Mouse (Mus musculus) adrenal gland, postnatal 4 days (tissue): ENCODE results near the gene Efr3b. TPM values are rescaled to one million over a fixed set of nuclear protein-coding genes. Genes with fewer than 3 reads are reported as not detected.
"Not testable (repeated sequence)": the region's sequence is repeated elsewhere in the genome, so short reads cannot be mapped to it uniquely, and the experiment has no call there.

Source experiments
- DNase-seq, 2 experiments: peaks; one replicate each; pipeline ENCODE4 v3.0.0; 2021 to 2022; ENCODE audit warnings: low spot score in 2 of 2, mixed read lengths in 2 of 2
- total RNA-seq, 2 experiments: library from RNA; stranded (reverse); gene quantifications; 2 replicates each; pipeline ENCODE4 v1.2.3; 2021

Gene Efr3b
- total RNA-seq, 2 experiments from 2014 or later, result 4.5 to 5.6 TPM

- DNase-seq, result no peak
These were observed 55.0 kb downstream of the Efr3b start for GRCm38 (mm10) chr12:3983736-3984135.

GRCm38 (mm10) chr12:3982257-3982656, 56.5 kb downstream of the Efr3b start:
- DNase-seq, result no peak

DNA sequence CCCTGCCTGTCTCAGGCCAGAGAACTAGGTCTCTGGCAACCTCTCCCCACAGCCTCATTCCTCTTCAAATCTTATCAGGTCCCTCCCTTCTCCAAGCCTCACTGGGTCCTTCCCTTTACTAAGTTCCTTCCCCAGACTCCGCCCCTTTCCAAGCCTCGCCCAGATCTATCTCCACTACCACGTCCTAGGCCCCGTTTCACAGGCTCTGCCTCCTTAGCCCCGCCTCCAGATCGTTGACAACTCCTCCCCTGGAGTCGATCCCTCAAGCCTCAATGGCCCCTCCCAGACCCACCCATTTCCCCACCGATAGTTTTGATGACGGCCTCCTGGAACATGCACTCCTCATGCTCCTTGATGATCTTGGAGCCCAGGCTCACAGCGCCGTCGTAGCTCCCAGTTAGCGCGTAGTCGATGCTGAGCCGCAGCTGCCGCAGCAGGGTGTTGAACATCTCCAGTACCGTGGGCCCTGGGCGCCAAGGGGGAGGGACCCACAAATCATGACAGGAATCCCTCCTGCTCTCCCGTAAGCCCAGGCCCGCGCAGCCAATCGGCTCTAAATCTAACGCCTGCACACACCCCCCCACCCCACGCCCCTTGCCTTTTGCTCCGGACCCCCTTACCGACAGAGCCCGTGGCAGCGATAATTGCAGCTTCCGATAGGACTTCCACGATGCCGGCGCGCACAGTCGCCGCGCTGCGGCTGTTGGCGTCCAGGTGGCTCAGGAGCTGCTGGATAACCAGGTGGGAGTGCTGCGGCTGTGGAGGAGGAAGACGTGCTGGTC, 57.2 kb downstream of the Efr3b start:
- peak in 1 of 2 experiments; percentile 53 for DNase-seq

DNA sequence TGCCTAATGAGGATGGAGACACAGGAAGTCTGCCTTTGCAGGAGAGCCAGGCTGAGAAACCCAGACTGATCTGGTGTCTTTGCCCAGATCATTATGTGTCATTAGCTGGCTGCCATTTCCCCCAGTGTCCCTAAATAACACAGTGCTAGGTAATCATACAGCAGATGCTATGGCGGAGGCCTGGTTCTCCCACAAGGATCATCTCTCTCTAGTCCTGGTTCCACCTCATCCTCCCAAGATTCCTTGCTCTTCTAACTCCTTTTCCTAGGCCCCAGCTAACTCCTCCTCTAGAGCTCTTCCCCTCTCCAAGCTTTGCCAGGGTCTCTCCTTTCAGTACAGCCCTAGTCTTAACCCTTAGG, 57.7 kb downstream of the Efr3b start:
- no peak for DNase-seq

- not testable (repeated sequence) for DNase-seq
These were observed 65.5 kb downstream of the Efr3b start for GRCm38 (mm10) chr12:3973169-3973568.

DNA sequence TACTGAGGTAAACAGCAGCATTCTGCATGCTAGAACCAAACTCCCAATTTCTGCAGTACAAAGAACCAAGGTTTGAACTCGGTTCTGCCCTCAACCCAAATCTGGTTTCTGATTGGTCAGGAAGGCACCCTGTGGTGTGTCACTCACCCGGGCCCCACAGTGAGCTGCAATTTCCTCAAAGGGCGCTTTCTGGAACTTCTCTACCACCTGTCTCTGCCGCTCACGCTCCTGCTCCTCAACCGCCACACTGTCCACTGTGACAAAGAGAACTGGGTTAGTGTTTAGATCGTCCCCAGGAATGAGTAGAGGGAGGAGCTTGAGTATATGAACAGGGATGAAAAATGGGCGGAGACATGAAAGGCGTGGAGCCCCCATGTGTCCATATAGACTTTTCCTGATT, 70.3 kb downstream of the Efr3b start:
- DNase-seq, result no peak

GRCm38 (mm10) chr12:3967196-3967595, 71.5 kb downstream of the Efr3b start:
- DNase-seq, result no peak

DNA sequence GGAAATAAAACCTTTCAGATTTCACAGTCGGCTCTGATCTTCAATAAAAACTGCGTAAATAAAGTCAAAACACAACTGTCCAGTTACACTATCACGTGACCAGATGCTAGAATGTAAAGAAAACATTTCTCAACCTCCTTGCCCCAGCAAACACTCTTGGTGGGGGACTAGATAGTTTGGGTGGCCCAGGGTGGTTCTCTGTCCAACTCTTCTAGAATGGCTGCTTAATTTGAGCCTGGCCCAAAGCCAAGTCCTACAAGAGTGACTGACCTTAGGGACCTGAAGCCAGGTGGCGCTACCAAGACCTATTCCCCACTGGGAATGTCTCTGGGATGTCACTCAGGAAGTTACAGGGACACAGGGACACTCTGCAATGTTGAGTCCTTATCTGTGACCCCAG, 78.2 kb downstream of the Efr3b start:
- no peak for DNase-seq

- peak; percentile 60 to 63 for DNase-seq
These were observed 78.7 kb downstream of the Efr3b start for GRCm38 (mm10) chr12:3959791-3960543.

DNA sequence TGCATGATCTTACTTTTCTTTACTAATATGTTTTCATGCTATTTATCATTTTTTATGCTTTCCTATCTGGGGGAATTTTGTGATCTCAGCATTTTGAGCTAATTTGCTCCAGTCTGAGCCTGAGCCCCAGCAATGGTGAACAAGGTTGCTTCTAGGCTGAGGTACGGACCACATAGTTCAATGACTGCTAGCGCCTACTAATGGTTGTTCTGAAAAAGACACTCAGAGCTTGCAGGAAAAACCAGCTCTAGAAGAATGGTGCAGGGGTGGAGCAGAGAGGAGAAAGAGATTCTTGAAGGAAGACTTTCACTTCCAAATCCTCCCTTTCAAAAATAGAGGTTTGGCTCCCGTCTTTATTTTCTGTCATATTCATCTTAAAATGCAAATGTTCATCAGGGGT, 82.4 kb downstream of the Efr3b start:
- no peak for DNase-seq

GRCm38 (mm10) chr12:3955371-3955770, 83.3 kb downstream of the Efr3b start:
- DNase-seq, result no peak

DNA sequence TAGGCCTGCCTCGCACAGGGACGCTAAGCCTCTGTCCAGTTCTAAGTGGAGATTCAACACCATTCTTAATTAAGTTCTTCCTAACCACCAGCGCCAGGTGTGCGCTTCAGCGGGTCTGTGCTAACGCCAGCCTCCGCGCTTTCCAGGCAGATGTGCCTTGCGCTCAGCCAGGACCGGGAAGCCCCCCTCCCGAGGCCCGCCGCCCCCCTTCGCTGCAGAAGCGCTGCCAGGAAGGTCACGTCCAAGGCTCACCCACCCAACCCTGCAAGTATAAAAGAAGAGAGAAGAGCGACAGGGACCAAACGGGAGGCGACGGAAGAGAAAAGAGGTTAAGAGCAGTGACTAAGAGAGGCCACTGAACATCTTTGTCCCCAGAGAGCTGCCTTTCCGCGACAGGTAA, 84.1 kb downstream of the Efr3b start, which contains the start of gene Pomc:
TSS of gene Pomc (plus strand) at position 301 of the 400 bp plus-strand sequence.
- no peak for DNase-seq

DNA sequence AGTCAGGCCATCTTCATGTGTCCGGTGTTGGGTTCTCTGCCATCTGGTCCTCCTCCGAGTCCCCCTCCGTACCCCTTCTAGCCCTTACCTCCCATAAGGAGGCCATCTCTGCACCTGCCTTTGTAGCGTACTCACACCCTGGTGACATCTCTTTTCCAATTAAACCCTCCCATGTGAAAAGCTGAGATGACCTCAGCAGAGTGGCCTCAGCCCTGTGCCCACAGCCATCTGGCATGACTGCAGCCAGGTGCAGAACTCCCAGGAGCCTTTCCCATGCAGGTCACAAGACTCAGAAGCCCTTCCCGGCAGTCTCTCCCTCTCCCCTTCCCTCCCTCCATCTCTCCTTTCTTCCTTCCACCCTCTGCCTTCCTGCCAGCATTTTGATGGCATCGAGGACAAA, 91.2 kb downstream of the Efr3b start:
- DNase-seq, result no peak

- no peak for DNase-seq
These were observed 94.2 kb downstream of the Efr3b start for GRCm38 (mm10) chr12:3944454-3945073.

DNA sequence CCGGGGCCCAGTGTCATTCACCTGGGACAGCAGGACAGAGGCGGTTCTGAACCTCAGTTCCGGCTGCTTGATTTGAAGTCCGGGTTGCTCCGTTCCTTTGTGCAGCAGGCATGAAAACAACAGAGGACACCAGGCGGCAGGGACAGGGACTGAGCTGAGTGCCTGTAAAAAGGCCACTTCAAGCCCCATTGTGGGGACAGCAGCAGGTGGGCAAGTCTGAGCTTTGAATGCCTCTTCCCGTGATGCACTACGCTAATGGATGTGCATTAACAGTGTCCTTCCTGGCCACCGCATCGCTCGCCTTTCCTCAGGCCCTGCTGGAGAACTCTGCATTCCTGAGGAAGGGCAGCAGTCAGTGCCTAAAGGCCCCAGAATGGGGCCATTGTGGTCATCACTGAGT, 96.7 kb downstream of the Efr3b start:
- no peak for DNase-seq

GRCm38 (mm10) chr12:3930090-3930865, 108.4 kb downstream of the Efr3b start:
- DNase-seq, result not testable (repeated sequence)

DNA sequence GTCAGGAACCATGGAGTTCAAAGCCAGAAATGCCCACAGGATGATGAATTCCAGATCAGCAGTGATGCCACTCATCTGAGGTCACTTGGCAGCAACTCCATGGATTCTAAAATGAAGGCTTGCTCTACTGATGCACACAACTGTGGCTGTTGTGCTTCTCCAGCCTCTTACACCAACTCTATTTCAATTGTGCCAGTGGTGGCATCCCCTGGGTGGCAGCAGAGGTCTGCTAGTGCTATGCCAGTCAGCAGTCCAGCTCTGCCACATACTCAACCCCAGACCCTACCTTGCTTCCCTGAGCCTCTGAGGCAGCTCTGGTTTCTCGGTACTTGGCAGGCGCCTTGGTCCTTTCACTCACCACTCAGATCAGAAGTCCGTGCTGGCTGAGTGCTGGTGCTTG, 109.9 kb downstream of the Efr3b start:
- no peak for DNase-seq

DNA sequence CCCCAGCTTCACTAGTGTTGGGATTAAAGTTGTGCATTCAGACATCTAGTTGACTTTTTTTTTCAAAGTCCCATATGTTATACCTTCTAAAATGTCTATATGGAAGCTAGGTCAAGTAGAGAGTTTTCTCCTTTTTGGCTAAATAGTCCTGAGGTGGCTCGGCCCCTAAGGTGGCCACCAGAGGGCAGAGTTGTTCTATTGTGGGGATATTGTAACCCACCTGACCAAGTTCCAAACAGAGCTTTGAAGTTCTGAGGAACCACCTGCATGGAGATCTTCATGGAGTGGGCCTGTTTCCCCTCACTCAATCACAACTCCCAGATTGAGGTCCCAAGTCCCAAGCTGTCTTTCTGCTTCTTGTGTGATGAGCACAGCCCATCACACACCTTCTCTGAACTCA, 112.6 kb downstream of the Efr3b start:
- peak; percentile 27 to 39 for DNase-seq

- DNase-seq, result no peak
These were observed 119.3 kb downstream of the Efr3b start for GRCm38 (mm10) chr12:3919423-3919822.

- no peak for DNase-seq
These were observed 120.1 kb downstream of the Efr3b start for GRCm38 (mm10) chr12:3918577-3918976.

- DNase-seq, result no peak
These were observed 120.9 kb downstream of the Efr3b start for GRCm38 (mm10) chr12:3917668-3918341.
